Mouse (Mus musculus): ENCODE data around the gene Olfr1465.

DNA sequence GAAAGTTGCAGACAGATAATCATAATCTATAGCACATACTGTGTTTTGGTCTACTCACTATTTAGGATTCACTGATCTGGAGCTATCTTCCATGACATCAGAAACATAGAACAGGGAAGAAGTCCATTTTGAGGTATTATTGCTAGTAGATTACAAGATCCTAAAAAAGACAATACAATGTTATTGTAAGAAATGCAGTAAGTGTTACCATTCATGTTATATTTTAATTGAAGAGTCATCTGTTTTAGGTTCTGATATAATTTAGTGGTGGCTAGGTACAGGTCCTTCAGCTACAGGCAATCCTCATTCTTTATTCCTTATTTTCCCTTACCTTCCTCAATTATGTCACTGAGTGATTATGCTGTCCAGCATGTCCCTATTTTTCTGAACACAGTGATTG is at the start of gene Olfr1465:
- TF ChIP-seq GABPA (IDR thresholded peaks at IDR 0.05; ENCODE audit: insufficient replicate concordance, low read depth, low read length) (no peak), RAD21 (IDR thresholded peaks at IDR 0.05; ENCODE audit: low read depth, low read length) (no peak), POLR2A (IDR thresholded peaks at IDR 0.05; ENCODE audit: low read depth, low read length) (no peak), CTCF (conservative IDR thresholded peaks at IDR 0.05 in 1 of 2, IDR thresholded peaks at IDR 0.05 in 1 of 2; ENCODE audit: low read depth in 2 of 2, low read length in 2 of 2) (no peak), USF2 (conservative IDR thresholded peaks at IDR 0.05; ENCODE audit: low read depth, low read length) (no peak), NRF1 (IDR thresholded peaks at IDR 0.05; ENCODE audit: low read depth, low read length) (no peak), SMC3 (IDR thresholded peaks at IDR 0.05; ENCODE audit: low read depth, low read length) (no peak), EP300 (IDR thresholded peaks at IDR 0.05; ENCODE audit: low read length) (no peak), TBP (conservative IDR thresholded peaks at IDR 0.05; ENCODE audit: low read depth, low read length) (no peak), ZKSCAN1 (IDR thresholded peaks at IDR 0.05; ENCODE audit: borderline replicate concordance, low read depth, low read length) (no peak), USF1 (IDR thresholded peaks at IDR 0.05; ENCODE audit: low read depth, low read length) (no peak), HCFC1 (IDR thresholded peaks at IDR 0.05; ENCODE audit: low read depth, low read length) (no peak)
